Mouse (Mus musculus) MEL (cell line): ENCODE measurements around the gene Gm36864. TPM values are rescaled to one million over a fixed set of nuclear protein-coding genes. Genes with fewer than 3 reads are reported as not detected.
A peak's percentile ranks its signal among the peaks of the same experiment; 100 is the strongest.

ENCODE experiments used
- DNase-seq: peaks from one replicate; pipeline ENCODE4 v3.0.0; 2011; ENCODE audit warnings: low read depth, low spot score
- H3K27ac ChIP-seq: 2 replicates; pipeline ENCODE4 v1.5.1; 2012; ENCODE audit warnings: low read depth, mild to moderate bottlenecking, control low read depth, low read length, moderate library complexity; ENCODE audit not compliant: control insufficient read depth
- H3K27me3 ChIP-seq, 2 experiments: fragments of 150-350 bp in 1 of 2; sonication (generic) in 1 of 2; 2 replicates each; pipeline ENCODE4 v1.6.1; 2012; ENCODE audit warnings: low read length in 2 of 2, mild to moderate bottlenecking in 2 of 2, improper control_type of control experiment in 1 of 2, moderate library complexity in 1 of 2; ENCODE audit not compliant: insufficient read depth in 2 of 2, control insufficient read depth in 1 of 2
- H3K36me3 ChIP-seq, 2 experiments: 2 replicates each; pipeline ENCODE4 v1.6.1; 2012 to 2014; ENCODE audit warnings: low read length in 2 of 2, improper control_type of control experiment in 1 of 2, inconsistent platforms in 1 of 2, mild to moderate bottlenecking in 1 of 2; ENCODE audit not compliant: insufficient read depth in 2 of 2, control insufficient read depth in 1 of 2
- H3K4me1 ChIP-seq, 2 experiments: fragments of 150-350 bp in 1 of 2; sonication (generic) in 1 of 2; 2 replicates each; pipeline ENCODE4 v1.6.1; 2012; ENCODE audit warnings: low read length in 2 of 2, improper control_type of control experiment in 1 of 2, mild to moderate bottlenecking in 1 of 2; ENCODE audit not compliant: insufficient read depth in 2 of 2, control insufficient read depth in 1 of 2
- H3K4me3 ChIP-seq, 2 experiments: fragments of 150-350 bp in 1 of 2; sonication (generic) in 1 of 2; 2 replicates each; pipeline ENCODE4 v1.5.1; 2012; ENCODE audit warnings: low read depth in 2 of 2, low read length in 2 of 2, mild to moderate bottlenecking in 2 of 2, moderate library complexity in 2 of 2, control low read depth in 1 of 2, improper control_type of control experiment in 1 of 2; ENCODE audit not compliant: control insufficient read depth in 1 of 2, insufficient read depth in 1 of 2
- H3K79me2 ChIP-seq: 2 replicates; pipeline ENCODE4 v1.6.1; 2012; ENCODE audit warnings: mild to moderate bottlenecking, low read length, moderate library complexity; ENCODE audit not compliant: control insufficient read depth, poor library complexity, insufficient read depth
- H3K9ac ChIP-seq: 2 replicates; pipeline ENCODE4 v1.6.1; 2012; ENCODE audit warnings: low read depth, mild to moderate bottlenecking, control low read depth, low read length, moderate library complexity; ENCODE audit not compliant: control insufficient read depth, poor library complexity, severe bottlenecking
- H3K9me3 ChIP-seq: fragments of 150-350 bp; sonication (generic); replicated peaks from 2 replicates; pipeline ENCODE4 v1.6.1; 2012; ENCODE audit warnings: mild to moderate bottlenecking, low read length, improper control_type of control experiment, moderate library complexity; ENCODE audit not compliant: insufficient read depth
- BHLHE40 ChIP-seq: IDR thresholded peaks from 2 replicates; pipeline ENCODE4 v1.6.1; 2012; ENCODE audit warnings: low read depth, mild to moderate bottlenecking, inconsistent platforms, low read length, improper control_type of control experiment, borderline replicate concordance
- CHD1 ChIP-seq: IDR thresholded peaks from 2 replicates; pipeline ENCODE4 v1.6.1; 2012; ENCODE audit warnings: low read depth, mild to moderate bottlenecking, inconsistent platforms, low read length, improper control_type of control experiment
- CHD2 ChIP-seq: IDR thresholded peaks from 2 replicates; pipeline ENCODE4 v1.6.1; 2011; ENCODE audit warnings: low read length, improper control_type of control experiment
- CTCF ChIP-seq, 3 experiments: IDR thresholded peaks in 2 of 3; conservative IDR thresholded peaks in 1 of 3; 2 replicates each; pipeline ENCODE4 v1.5.1; 2011 to 2012; ENCODE audit warnings: low read length in 3 of 3, low read depth in 2 of 3, mild to moderate bottlenecking in 2 of 3, improper control_type of control experiment in 1 of 3, inconsistent platforms in 1 of 3, mixed read lengths in 1 of 3, moderate library complexity in 1 of 3; ENCODE audit not compliant: control insufficient read depth in 1 of 3, insufficient read depth in 1 of 3, poor library complexity in 1 of 3, severe bottlenecking in 1 of 3
- E2F4 ChIP-seq: IDR thresholded peaks from 2 replicates; pipeline ENCODE4 v1.6.1; 2011; ENCODE audit warnings: low read depth, low read length, improper control_type of control experiment, borderline replicate concordance
- EP300 ChIP-seq, 2 experiments: IDR thresholded peaks; 2 replicates each; pipeline ENCODE4 v1.6.1; 2011; ENCODE audit warnings: improper control_type of control experiment in 2 of 2, low read length in 2 of 2, low read depth in 1 of 2, mild to moderate bottlenecking in 1 of 2
- ETS1 ChIP-seq: IDR thresholded peaks from 2 replicates; pipeline ENCODE4 v1.6.1; 2012; ENCODE audit warnings: low read depth, mild to moderate bottlenecking, inconsistent platforms, low read length, improper control_type of control experiment, moderate library complexity
- GABPA ChIP-seq: IDR thresholded peaks from 2 replicates; pipeline ENCODE4 v1.6.1; 2012; ENCODE audit warnings: low read depth, mild to moderate bottlenecking, inconsistent platforms, low read length, improper control_type of control experiment, moderate library complexity
- GATA1 ChIP-seq: IDR thresholded peaks from 2 replicates; pipeline ENCODE4 v1.6.1; 2011; ENCODE audit warnings: low read depth, low read length, improper control_type of control experiment
- HCFC1 ChIP-seq: IDR thresholded peaks from 2 replicates; pipeline ENCODE4 v1.6.1; 2012; ENCODE audit warnings: low read depth, mild to moderate bottlenecking, inconsistent platforms, low read length, improper control_type of control experiment, moderate library complexity
- JUND ChIP-seq: IDR thresholded peaks from 2 replicates; pipeline ENCODE4 v1.6.1; 2011; ENCODE audit warnings: low read depth, mild to moderate bottlenecking, improper control_type of control experiment, low read length
- KAT2A ChIP-seq: conservative IDR thresholded peaks from 2 replicates; pipeline ENCODE4 v1.6.1; 2012; ENCODE audit warnings: low read depth, low read length, improper control_type of control experiment, inconsistent platforms
- MAFK ChIP-seq: IDR thresholded peaks from 2 replicates; pipeline ENCODE4 v1.6.1; 2011; ENCODE audit warnings: low read depth, mild to moderate bottlenecking, low read length, improper control_type of control experiment, borderline replicate concordance
- MEF2A ChIP-seq: IDR thresholded peaks from 2 replicates; pipeline ENCODE4 v1.6.1; 2014; ENCODE audit warnings: low read depth, mild to moderate bottlenecking, inconsistent platforms, low read length, improper control_type of control experiment; ENCODE audit not compliant: poor library complexity, insufficient replicate concordance, severe bottlenecking; ENCODE audit errors: extremely low read depth
- MXI1 ChIP-seq: IDR thresholded peaks from 2 replicates; pipeline ENCODE4 v1.6.1; 2011; ENCODE audit warnings: mild to moderate bottlenecking, low read depth, low read length, improper control_type of control experiment
- MYB ChIP-seq: IDR thresholded peaks from 2 replicates; pipeline ENCODE4 v1.6.1; 2011; ENCODE audit warnings: mild to moderate bottlenecking, low read depth, low read length, improper control_type of control experiment
- MYC ChIP-seq: IDR thresholded peaks from 2 replicates; pipeline ENCODE4 v1.6.1; 2011; ENCODE audit warnings: low read depth, mild to moderate bottlenecking, low read length, improper control_type of control experiment, moderate library complexity
- NRF1 ChIP-seq: IDR thresholded peaks from 2 replicates; pipeline ENCODE4 v1.6.1; 2014; ENCODE audit warnings: low read depth, mild to moderate bottlenecking, inconsistent platforms, low read length, improper control_type of control experiment, moderate library complexity; ENCODE audit not compliant: poor library complexity, insufficient read depth, severe bottlenecking
- POLR2A ChIP-seq, 2 experiments: IDR thresholded peaks; 2 replicates each; pipeline ENCODE4 v1.6.1; 2011 to 2012; ENCODE audit warnings: low read length in 2 of 2, mild to moderate bottlenecking in 2 of 2, control low read depth in 1 of 2, improper control_type of control experiment in 1 of 2, low read depth in 1 of 2, moderate library complexity in 1 of 2; ENCODE audit not compliant: control insufficient read depth in 1 of 2, insufficient read depth in 1 of 2, poor library complexity in 1 of 2
- POLR2AphosphoS2 ChIP-seq: IDR thresholded peaks from 2 replicates; pipeline ENCODE4 v1.6.1; 2011; ENCODE audit warnings: low read length, improper control_type of control experiment
- POLR2AphosphoS5 ChIP-seq: IDR thresholded peaks from 2 replicates; pipeline ENCODE4 v1.6.1; 2012; ENCODE audit warnings: low read depth, borderline replicate concordance, mild to moderate bottlenecking, inconsistent platforms, low read length, moderate library complexity, mixed read lengths
- RAD21 ChIP-seq: IDR thresholded peaks from 2 replicates; pipeline ENCODE4 v1.6.1; 2011; ENCODE audit warnings: mild to moderate bottlenecking, low read depth, low read length, improper control_type of control experiment
- RCOR1 ChIP-seq: IDR thresholded peaks from 2 replicates; pipeline ENCODE4 v1.6.1; 2012; ENCODE audit warnings: low read depth, mild to moderate bottlenecking, inconsistent platforms, low read length, improper control_type of control experiment
- SIN3A ChIP-seq: IDR thresholded peaks from 2 replicates; pipeline ENCODE4 v1.6.1; 2012; ENCODE audit warnings: low read length, improper control_type of control experiment, inconsistent platforms
- SMC3 ChIP-seq: IDR thresholded peaks from 2 replicates; pipeline ENCODE4 v1.6.1; 2011; ENCODE audit warnings: low read depth, low read length, improper control_type of control experiment
- TAL1 ChIP-seq: IDR thresholded peaks from 2 replicates; pipeline ENCODE4 v1.6.1; 2012; ENCODE audit warnings: mild to moderate bottlenecking, inconsistent platforms, low read length, moderate library complexity, mixed read lengths
- UBTF ChIP-seq: IDR thresholded peaks from 2 replicates; pipeline ENCODE4 v1.6.1; 2012; ENCODE audit warnings: low read depth, mild to moderate bottlenecking, inconsistent platforms, low read length, improper control_type of control experiment, moderate library complexity, borderline replicate concordance; ENCODE audit not compliant: insufficient read depth
- USF1 ChIP-seq: IDR thresholded peaks from 2 replicates; pipeline ENCODE4 v1.6.1; 2014; ENCODE audit warnings: low read depth, mild to moderate bottlenecking, inconsistent platforms, low read length, improper control_type of control experiment, moderate library complexity
- ZC3H11A ChIP-seq: IDR thresholded peaks from 2 replicates; pipeline ENCODE4 v1.6.1; 2012; ENCODE audit warnings: low read depth, mild to moderate bottlenecking, inconsistent platforms, low read length, improper control_type of control experiment
- ZKSCAN1 ChIP-seq: IDR thresholded peaks from 2 replicates; pipeline ENCODE4 v1.6.1; 2012; ENCODE audit warnings: low read depth, mild to moderate bottlenecking, inconsistent platforms, low read length, improper control_type of control experiment, moderate library complexity
- ZMIZ1 ChIP-seq: IDR thresholded peaks from 2 replicates; pipeline ENCODE4 v1.6.1; 2012; ENCODE audit warnings: low read depth, mild to moderate bottlenecking, inconsistent platforms, low read length, improper control_type of control experiment, moderate library complexity
- ZNF384 ChIP-seq: IDR thresholded peaks from 2 replicates; pipeline ENCODE4 v1.6.1; 2012; ENCODE audit warnings: low read depth, mild to moderate bottlenecking, inconsistent platforms, low read length, improper control_type of control experiment
- polyA plus RNA-seq, 2 experiments: library from polyadenylated mRNA; stranded (reverse) in 1 of 2; unstranded in 1 of 2; fragments of >175 nt in 1 of 2; fragments of >200 nt in 1 of 2; gene quantifications; 2 replicates each; pipeline versions ENCODE4 v1.2.1 to v1.2.4; 2012; ENCODE audit warnings: low replicate concordance in 2 of 2, low read depth in 1 of 2; ENCODE audit not compliant: insufficient read length in 2 of 2, insufficient read depth in 1 of 2, missing spikeins in 1 of 2
- total RNA-seq: library from RNA; depleted of rRNA; stranded (reverse); fragments of 300-350 nt; gene quantifications from 2 replicates; pipeline ENCODE4 v1.2.3, GENCODE M21; 2012

Gm36864 gene
- total and polyA plus RNA-seq, 3 experiments, result 0.08 TPM; not detected in 2

GRCm38 (mm10) chr7:44225076-44225475 lies 10.9 kb upstream of the Gm36864 start, which contains the start of gene Klk1:
Gene Klk1 (plus strand): TSS chr7:44225360.
- no peaks in the 10 kb centered on the region for H3K79me2 ChIP-seq
- no peaks in the 10 kb centered on the region for H3K27me3 ChIP-seq
- H3K4me1 ChIP-seq, result peaks cover 0 to 18% of the 10 kb centered on the region in 2 experiments; a peak in 2 of 4 replicates
- no peak for DNase-seq
- no peaks in the 10 kb centered on the region for H3K9me3 ChIP-seq
- H3K4me3 ChIP-seq, result no peak within 1 kb of the TSS
- no peak within 1 kb of the TSS for H3K27ac ChIP-seq
- no peak within 1 kb of the TSS for H3K9ac ChIP-seq
- H3K36me3 ChIP-seq, result no peaks in the 10 kb centered on the region
- TF ChIP-seq ZNF384 (no peak), ZKSCAN1 (no peak), GATA1 (no peak), MYB (no peak), JUND (no peak), TAL1 (no peak), ETS1 (no peak)

GRCm38 (mm10) chr7:44239913-44240312 lies 3.9 kb downstream of the Gm36864 start:
- Histone ChIP-seq H3K4me3 (no peak overlapping the region), H3K27me3 (no peaks in the 10 kb centered on the region), H3K9me3 (no peaks in the 10 kb centered on the region), H3K79me2 (no peaks in the 10 kb centered on the region), H3K4me1 (peaks cover 10 to 25% of the 10 kb centered on the region in 2 experiments), H3K36me3 (peaks cover 0 to 10% of the 10 kb centered on the region in 2 experiments; a peak in 2 of 4 replicates), H3K27ac (no peak overlapping the region), H3K9ac (no peak overlapping the region)
- peak; percentile 49 for DNase-seq
- TF ChIP-seq E2F4, result no peak
- peak; percentile 70; the same call in 1 of the 2 replicates for TF ChIP-seq RCOR1
- TF ChIP-seq POLR2A (IDR thresholded peaks at IDR 0.05; ENCODE audit: control insufficient read depth in 1 of 2, insufficient read depth in 1 of 2, low read depth in 1 of 2, low read length in 2 of 2, poor library complexity in 1 of 2), result no peak
- no peak for TF ChIP-seq SIN3A
- TF ChIP-seq BHLHE40, result no peak
- TF ChIP-seq ZKSCAN1, result no peak
- TF ChIP-seq MAFK, result no peak
- TF ChIP-seq EP300 (IDR thresholded peaks at IDR 0.05; ENCODE audit: low read depth in 1 of 2, low read length in 2 of 2), result peak; percentile 72 to 75
- no peak for TF ChIP-seq TAL1
- TF ChIP-seq ZC3H11A, result no peak
- TF ChIP-seq ZNF384, result no peak
- no peak for TF ChIP-seq MEF2A
- TF ChIP-seq ZMIZ1, result no peak
- TF ChIP-seq KAT2A, result no peak
- no peak for TF ChIP-seq RAD21
- TF ChIP-seq MXI1, result no peak
- no peak for TF ChIP-seq SMC3
- no peak for TF ChIP-seq HCFC1
- no peak for TF ChIP-seq MYB
- no peak for TF ChIP-seq UBTF
- TF ChIP-seq JUND, result no peak
- TF ChIP-seq CTCF (IDR thresholded peaks at IDR 0.05 in 2 of 3, conservative IDR thresholded peaks at IDR 0.05 in 1 of 3; ENCODE audit: control insufficient read depth in 1 of 3, insufficient read depth in 1 of 3, low read depth in 2 of 3, low read length in 3 of 3, poor library complexity in 1 of 3, severe bottlenecking in 1 of 3), result no peak
- peak; percentile 58 for TF ChIP-seq ETS1
- no peak for TF ChIP-seq CHD1
- TF ChIP-seq GABPA, result no peak
- TF ChIP-seq USF1, result no peak
- TF ChIP-seq MYC, result no peak
- no peak for TF ChIP-seq CHD2
- TF ChIP-seq POLR2AphosphoS2, result no peak
- TF ChIP-seq NRF1, result no peak
- no peak for TF ChIP-seq POLR2AphosphoS5
